Mouse (Mus musculus) stomach, postnatal 0 days (tissue): Measurements from ENCODE around the gene Fam193b. TPM values are rescaled to one million over a fixed set of nuclear protein-coding genes. Genes with fewer than 3 reads are reported as not detected.

ENCODE experiments used
- ATAC-seq: fragments of 200-750 bp; cut with Nextera tagmentation; 2 replicates; pipeline ENCODE4 v1.8.0; 2017; ENCODE audit not compliant: low FRiP score, low TSS enrichment
- DNase-seq: peaks from one replicate; pipeline ENCODE4 v3.0.0-alpha.2; 2016; ENCODE audit warnings: low spot score
- H3K27ac ChIP-seq: fragments of 300-500 bp; sonication (generic); replicated peaks from 2 replicates; pipeline ENCODE4 v1.5.1; 2014; ENCODE audit warnings: mild to moderate bottlenecking, control low read depth
- H3K27me3 ChIP-seq: fragments of 300-500 bp; sonication (generic); 2 replicates; pipeline ENCODE4 v1.6.1; 2014; ENCODE audit warnings: low read length; ENCODE audit not compliant: control insufficient read depth, insufficient read depth
- H3K36me3 ChIP-seq: fragments of 300-500 bp; sonication (generic); 2 replicates; pipeline ENCODE4 v1.6.1; 2014; ENCODE audit warnings: low read length, mixed read lengths; ENCODE audit not compliant: control insufficient read depth, insufficient read depth
- H3K4me1 ChIP-seq: fragments of 300-500 bp; sonication (generic); replicated peaks from 2 replicates; pipeline ENCODE4 v1.6.1; 2014; ENCODE audit warnings: antibody characterized with exemption; ENCODE audit not compliant: control insufficient read depth, insufficient read depth
- H3K4me2 ChIP-seq: fragments of 300-500 bp; sonication (generic); replicated peaks from 2 replicates; pipeline ENCODE4 v1.6.1; 2014; ENCODE audit warnings: low read depth, mild to moderate bottlenecking, control low read depth, moderate library complexity
- H3K4me3 ChIP-seq: fragments of 300-500 bp; sonication (generic); 2 replicates; pipeline ENCODE4 v1.5.1; 2014; ENCODE audit warnings: low read depth, low read length, control low read depth
- H3K9ac ChIP-seq: fragments of 300-500 bp; sonication (generic); 2 replicates; pipeline ENCODE4 v1.6.1; 2014; ENCODE audit warnings: mild to moderate bottlenecking, low read length, control low read depth, mixed read lengths
- H3K9me3 ChIP-seq: fragments of 300-500 bp; sonication (generic); 2 replicates; pipeline ENCODE4 v1.6.1; 2016; ENCODE audit warnings: low read length; ENCODE audit not compliant: control insufficient read depth
- CTCF ChIP-seq: IDR thresholded peaks from 2 replicates; pipeline ENCODE4 v1.5.1; 2016; ENCODE audit warnings: antibody characterized with exemption, low read depth, mild to moderate bottlenecking, moderate library complexity
- EP300 ChIP-seq: optimal IDR thresholded peaks from 2 replicates; pipeline ENCODE3; 2016; ENCODE audit warnings: antibody characterized with exemption
- WGBS: fragments of 180-500 bp; shearing (Covaris S2); extraction: QIAGEN DNeasy Blood & Tissue Kit; methylation state at CpG from one replicate; pipeline ENCODE4 v1.1.7; 2014; 5-methylcytosine and 5-hydroxymethylcytosine counted together
- polyA plus RNA-seq: library from polyadenylated mRNA; unstranded; fragments of >200 nt; fragmentation: Nextera tagmentation; extraction: Ambion mirVana; gene quantifications from 2 replicates; pipeline ENCODE4 v1.2.1, GENCODE M21; 2015

Fam193b gene
- polyA plus RNA-seq: 10.2 and 11.1 TPM in 2 replicates

DNA sequence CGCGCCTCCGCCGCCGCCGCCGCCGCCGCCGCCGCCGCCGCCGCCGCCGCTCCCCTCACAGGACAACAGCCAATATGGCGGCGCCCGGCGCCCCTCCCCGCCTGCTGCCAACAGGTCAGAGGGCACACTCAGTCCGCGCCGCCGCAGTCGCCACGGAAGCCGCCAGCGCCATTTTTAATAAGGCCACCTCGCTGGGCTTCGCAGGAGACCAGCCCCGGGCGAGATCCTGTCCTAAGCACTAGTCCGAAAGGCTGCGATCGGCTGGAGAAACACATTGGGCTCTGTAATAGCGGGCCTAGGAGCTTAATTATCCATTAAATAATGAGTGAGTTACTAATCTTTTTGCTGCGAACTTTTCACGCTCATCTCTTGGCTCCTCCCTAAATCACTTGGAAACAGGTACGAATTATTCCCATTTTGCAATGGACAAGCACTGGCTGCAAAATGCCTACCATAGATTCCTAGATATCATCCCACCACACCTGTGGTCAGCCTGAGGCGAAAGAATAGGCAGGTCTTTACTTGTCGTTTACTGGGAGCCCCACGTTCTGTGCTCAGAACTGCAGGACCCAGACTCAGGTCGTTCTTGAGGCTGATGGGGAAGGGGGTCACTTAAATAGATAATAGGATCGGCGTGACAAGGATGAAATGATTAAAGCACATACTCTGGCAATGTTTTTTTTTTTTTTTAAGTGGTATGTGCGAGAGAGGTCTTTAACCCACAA is at the start of gene Fam193b:
Fam193b (minus strand) TSS at position 94 of the 725 bp plus-strand sequence.
- H3K4me3 ChIP-seq: peak within 1 kb of the TSS; percentile 94
- H3K4me2 ChIP-seq: peak within 1 kb of the TSS; percentile 90
- H3K4me1 ChIP-seq: peaks cover 4% of the 10 kb centered on the region; the same call in 1 of the 2 replicates
- peak within 1 kb of the TSS; percentile 92 for H3K27ac ChIP-seq
- ATAC-seq: peak; percentile 93
- peak within 1 kb of the TSS; percentile 92 for H3K9ac ChIP-seq
- TF ChIP-seq EP300 (no peak), CTCF (no peak)
- no peaks in the 10 kb centered on the region; the same call in 1 of the 2 replicates for H3K36me3 ChIP-seq
- under 1% methylated on average over 45 of the region's 47 CpGs for WGBS
- DNase-seq: peak; percentile 95
- no peaks in the 10 kb centered on the region for H3K9me3 ChIP-seq
- no peaks in the 10 kb centered on the region for H3K27me3 ChIP-seq

GRCm38 (mm10) chr13:55620275-55620674 is 49.4 kb upstream of the Fam193b start:
- Histone ChIP-seq H3K4me3 (no peak overlapping the region), H3K9ac (no peak overlapping the region), H3K4me1 (no peaks in the 10 kb centered on the region), H3K27ac (no peak overlapping the region), H3K27me3 (no peaks in the 10 kb centered on the region), H3K9me3 (no peaks in the 10 kb centered on the region), H3K4me2 (no peak overlapping the region), H3K36me3 (peaks cover 4% of the 10 kb centered on the region; the same call in 1 of the 2 replicates)
- ATAC-seq (no peak), DNase-seq (no peak)
- TF ChIP-seq CTCF: no peak
- TF ChIP-seq EP300: no peak
- 78% methylated on average over 2 of the region's 2 CpGs for WGBS

- Histone ChIP-seq H3K27me3 (no peaks in the 10 kb centered on the region), H3K27ac (no peak overlapping the region), H3K9me3 (no peaks in the 10 kb centered on the region), H3K4me2 (no peak overlapping the region), H3K9ac (no peak overlapping the region), H3K4me3 (no peak overlapping the region), H3K36me3 (no peaks in the 10 kb centered on the region), H3K4me1 (no peaks in the 10 kb centered on the region)
- TF ChIP-seq CTCF (no peak), EP300 (no peak)
- DNase-seq (no peak), ATAC-seq (no peak)
- WGBS: 86% methylated on average over 4 of the region's 4 CpGs
Measured at GRCm38 (mm10) chr13:55619328-55619727, 48.4 kb upstream of the Fam193b start.

- Histone ChIP-seq H3K36me3 (peaks cover 14% of the 10 kb centered on the region), H3K27me3 (no peaks in the 10 kb centered on the region), H3K9ac (no peak overlapping the region), H3K9me3 (no peaks in the 10 kb centered on the region), H3K4me2 (no peak overlapping the region), H3K4me3 (no peak overlapping the region), H3K4me1 (no peaks in the 10 kb centered on the region), H3K27ac (no peak overlapping the region)
- TF ChIP-seq CTCF: no peak
- no peak for TF ChIP-seq EP300
- WGBS: 45% methylated on average over 5 of the region's 5 CpGs
- DNase-seq: no peak
- no peak for ATAC-seq
Measured at GRCm38 (mm10) chr13:55613471-55613870, 42.6 kb upstream of the Fam193b start.

DNA sequence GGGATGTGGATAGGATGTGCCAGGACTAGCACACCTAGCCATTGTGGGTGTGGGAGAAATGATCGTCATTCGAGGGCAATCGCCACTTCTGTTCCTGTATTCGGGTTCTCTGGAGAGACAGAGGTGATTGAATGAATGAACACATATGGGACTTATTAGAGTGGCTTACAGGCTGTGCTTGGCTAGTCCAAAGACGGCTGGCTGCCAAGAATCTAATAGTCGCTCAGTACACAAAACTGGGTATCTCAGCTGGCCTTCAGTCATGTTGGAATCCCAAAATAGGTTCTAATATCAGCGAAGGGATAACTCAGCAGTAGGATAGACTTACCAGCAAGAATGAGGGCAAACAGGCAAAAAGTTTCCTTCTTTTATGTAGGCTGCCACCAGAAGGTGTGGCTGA is 41.1 kb upstream of the Fam193b start:
- no peak for ATAC-seq
- Histone ChIP-seq H3K4me1 (no peaks in the 10 kb centered on the region), H3K4me2 (no peak overlapping the region), H3K27ac (no peak overlapping the region), H3K4me3 (no peak overlapping the region), H3K36me3 (peaks cover 19% of the 10 kb centered on the region), H3K9me3 (no peaks in the 10 kb centered on the region), H3K9ac (no peak overlapping the region), H3K27me3 (no peaks in the 10 kb centered on the region)
- no peak for DNase-seq
- TF ChIP-seq CTCF: no peak
- no peak for TF ChIP-seq EP300
- 85% methylated on average over 7 of the region's 7 CpGs for WGBS

GRCm38 (mm10) chr13:55607624-55608006 is 36.7 kb upstream of the Fam193b start:
- Histone ChIP-seq H3K4me3 (no peak overlapping the region), H3K9ac (no peak overlapping the region), H3K9me3 (no peaks in the 10 kb centered on the region), H3K4me1 (no peaks in the 10 kb centered on the region), H3K4me2 (no peak overlapping the region), H3K27ac (no peak overlapping the region), H3K36me3 (peaks cover 28% of the 10 kb centered on the region), H3K27me3 (no peaks in the 10 kb centered on the region)
- no peak for ATAC-seq
- DNase-seq: no peak
- TF ChIP-seq CTCF (no peak), EP300 (no peak)
- 92% methylated on average over 2 of the region's 2 CpGs for WGBS
